Mouse (Mus musculus) erythroblast, embryonic 14.5 days (primary cell): ENCODE measurements around the gene Rap1b. TPM values are rescaled to one million over a fixed set of nuclear protein-coding genes. Genes with fewer than 3 reads are reported as not detected.

Experiments used
- H3K27me3 ChIP-seq: 2 replicates; pipeline ENCODE4 v1.6.1; 2012; ENCODE audit warnings: inconsistent platforms; ENCODE audit not compliant: control insufficient read depth
- H3K36me3 ChIP-seq: 2 replicates; pipeline ENCODE4 v1.6.1; 2012; ENCODE audit warnings: mild to moderate bottlenecking, inconsistent platforms; ENCODE audit not compliant: control insufficient read depth
- H3K4me1 ChIP-seq: 2 replicates; pipeline ENCODE4 v1.6.1; 2012; ENCODE audit warnings: inconsistent platforms; ENCODE audit not compliant: control insufficient read depth
- H3K4me3 ChIP-seq: replicated peaks from 2 replicates; pipeline ENCODE3; 2012; ENCODE audit warnings: moderate library complexity, mild to moderate bottlenecking, inconsistent platforms
- H3K9me3 ChIP-seq: 2 replicates; pipeline ENCODE4 v1.6.1; 2012; ENCODE audit warnings: low read length, inconsistent platforms, mixed read lengths; ENCODE audit not compliant: control insufficient read depth
- GATA1 ChIP-seq: IDR thresholded peaks from 2 replicates; pipeline ENCODE4 v1.6.1; 2012; ENCODE audit warnings: low read length, inconsistent platforms, mixed read lengths
- TAL1 ChIP-seq: IDR thresholded peaks from 3 replicates; pipeline ENCODE4 v1.6.1; 2012; ENCODE audit warnings: low read length, inconsistent platforms, mixed read lengths
- polyA plus RNA-seq: library from polyadenylated mRNA; stranded (reverse); fragments of >175 nt; gene quantifications from 2 replicates; pipeline ENCODE4 v1.2.3, GENCODE M21; 2012

Gene Rap1b
- polyA plus RNA-seq, 1 experiment = 1.3 TPM

DNA sequence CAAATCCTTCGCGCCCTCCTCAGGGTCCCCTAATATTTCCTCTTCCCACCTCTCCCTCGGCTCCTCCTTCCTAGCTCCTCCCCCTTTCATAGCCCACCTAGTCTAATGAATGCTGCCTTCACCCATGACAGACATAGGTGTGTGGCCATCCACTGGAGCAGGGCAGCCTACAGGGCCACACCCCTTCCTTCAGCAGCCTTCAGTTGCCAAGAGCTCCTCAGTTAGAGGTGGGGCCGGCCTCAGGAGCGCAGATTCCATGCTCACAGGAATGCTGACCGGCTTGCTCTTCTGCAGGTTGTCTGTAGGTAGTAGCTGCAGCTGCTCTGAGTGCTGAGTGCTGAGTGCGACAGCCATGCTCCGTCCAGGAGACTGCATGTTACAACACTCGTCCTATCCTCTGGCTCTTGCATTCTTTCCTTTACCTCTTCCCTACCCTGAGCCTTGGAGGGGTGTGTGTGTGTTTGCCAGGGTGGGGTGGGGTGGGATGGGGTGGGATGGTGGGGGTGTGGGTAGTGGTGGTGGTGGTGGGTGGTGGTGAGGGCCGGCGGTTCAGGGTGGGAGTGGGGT lies 16.3 kb upstream of the Rap1b start:
- TF ChIP-seq TAL1 = no peak
- Histone ChIP-seq H3K4me1 (peaks cover 4% of the 10 kb centered on the region), H3K27me3 (no peaks in the 10 kb centered on the region), H3K36me3 (no peaks in the 10 kb centered on the region), H3K9me3 (no peaks in the 10 kb centered on the region), H3K4me3 (no peak overlapping the region)

GRCm38 (mm10) chr10:117860958-117861357 lies 15.1 kb upstream of the Rap1b start:
- H3K4me1 ChIP-seq = peaks cover 4% of the 10 kb centered on the region
- no peak overlapping the region for H3K4me3 ChIP-seq

GRCm38 (mm10) chr10:117860361-117860760 lies 14.5 kb upstream of the Rap1b start:
- no peak overlapping the region for H3K4me3 ChIP-seq
- H3K9me3 ChIP-seq = no peaks in the 10 kb centered on the region
- no peaks in the 10 kb centered on the region for H3K27me3 ChIP-seq
- TF ChIP-seq TAL1 (no peak), GATA1 (no peak)
- H3K4me1 ChIP-seq = peaks cover 4% of the 10 kb centered on the region
- H3K36me3 ChIP-seq = no peaks in the 10 kb centered on the region

More at GRCm38 (mm10) chr10:117860958-117861357, 15.1 kb upstream of the Rap1b start:
- Histone ChIP-seq H3K27me3 (no peaks in the 10 kb centered on the region), H3K9me3 (no peaks in the 10 kb centered on the region), H3K36me3 (no peaks in the 10 kb centered on the region)
- TF ChIP-seq TAL1 = no peak

GRCm38 (mm10) chr10:117859800-117860199 lies 14.0 kb upstream of the Rap1b start:
- Histone ChIP-seq H3K4me3 (no peak overlapping the region), H3K4me1 (peaks cover 4% of the 10 kb centered on the region), H3K27me3 (no peaks in the 10 kb centered on the region), H3K9me3 (no peaks in the 10 kb centered on the region), H3K36me3 (no peaks in the 10 kb centered on the region)
- no peak for TF ChIP-seq GATA1
- TF ChIP-seq TAL1 = no peak

DNA sequence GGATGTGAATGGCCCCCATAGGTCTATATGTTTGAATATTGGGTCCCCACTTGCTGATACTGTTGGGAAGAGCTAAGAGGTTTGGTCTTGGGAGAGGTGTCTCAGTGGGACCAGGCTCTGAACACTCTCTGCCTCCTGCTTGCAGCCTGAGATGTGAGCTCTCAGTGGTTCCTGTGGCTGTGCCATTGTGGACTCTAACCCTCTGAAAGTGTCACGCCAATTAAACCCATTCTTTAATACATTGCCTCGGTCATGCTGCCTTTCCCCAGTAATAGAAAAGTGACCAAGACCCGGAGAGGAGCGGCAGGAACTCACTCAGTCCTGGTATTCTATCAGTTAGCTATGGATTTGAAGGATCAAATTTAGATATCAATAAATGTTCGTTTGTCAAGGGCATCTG lies 12.4 kb upstream of the Rap1b start:
- Histone ChIP-seq H3K4me1 (peaks cover 4% of the 10 kb centered on the region), H3K36me3 (no peaks in the 10 kb centered on the region), H3K9me3 (no peaks in the 10 kb centered on the region), H3K27me3 (no peaks in the 10 kb centered on the region), H3K4me3 (no peak overlapping the region)
- TF ChIP-seq GATA1 (no peak), TAL1 (no peak)

GRCm38 (mm10) chr10:117856001-117856720 lies 10.3 kb upstream of the Rap1b start:
- peaks cover 4% of the 10 kb centered on the region for H3K4me1 ChIP-seq
- H3K4me3 ChIP-seq = no peak overlapping the region

GRCm38 (mm10) chr10:117852648-117853192 lies 6.9 kb upstream of the Rap1b start:
- Histone ChIP-seq H3K9me3 (no peaks in the 10 kb centered on the region), H3K4me1 (no peaks in the 10 kb centered on the region; the same call in 1 of the 2 replicates), H3K4me3 (no peak overlapping the region), H3K27me3 (peaks cover 12% of the 10 kb centered on the region), H3K36me3 (no peaks in the 10 kb centered on the region)
- no peak for TF ChIP-seq GATA1
- TF ChIP-seq TAL1 = no peak

More at GRCm38 (mm10) chr10:117856001-117856720, 10.3 kb upstream of the Rap1b start:
- no peaks in the 10 kb centered on the region for H3K27me3 ChIP-seq
- no peaks in the 10 kb centered on the region for H3K9me3 ChIP-seq
- H3K36me3 ChIP-seq = no peaks in the 10 kb centered on the region
- TF ChIP-seq TAL1 (no peak), GATA1 (no peak)

DNA sequence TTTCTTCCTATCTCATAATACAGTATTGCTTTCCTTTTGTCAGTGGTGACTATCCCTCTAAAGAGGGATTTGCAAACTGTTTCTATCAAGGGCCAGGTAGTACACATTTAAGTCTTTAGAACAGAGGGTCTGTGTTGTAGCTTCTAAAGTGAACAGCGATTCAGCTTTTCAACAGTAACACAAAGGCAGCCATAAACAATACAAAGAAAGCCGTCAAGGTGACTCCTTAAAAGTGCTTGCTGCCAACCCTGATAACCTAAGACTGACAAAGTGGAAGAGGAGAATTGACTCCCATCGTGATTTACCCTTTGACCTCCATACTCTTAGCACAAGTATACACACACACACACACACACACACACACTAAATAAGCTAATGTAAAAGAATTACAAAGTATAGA lies 3.1 kb upstream of the Rap1b start:
- H3K9me3 ChIP-seq = no peaks in the 10 kb centered on the region
- TF ChIP-seq TAL1 (no peak), GATA1 (no peak)
- H3K27me3 ChIP-seq = peaks cover 27% of the 10 kb centered on the region
- no peak overlapping the region for H3K4me3 ChIP-seq
- no peaks in the 10 kb centered on the region for H3K36me3 ChIP-seq
- peaks cover 18% of the 10 kb centered on the region for H3K4me1 ChIP-seq

DNA sequence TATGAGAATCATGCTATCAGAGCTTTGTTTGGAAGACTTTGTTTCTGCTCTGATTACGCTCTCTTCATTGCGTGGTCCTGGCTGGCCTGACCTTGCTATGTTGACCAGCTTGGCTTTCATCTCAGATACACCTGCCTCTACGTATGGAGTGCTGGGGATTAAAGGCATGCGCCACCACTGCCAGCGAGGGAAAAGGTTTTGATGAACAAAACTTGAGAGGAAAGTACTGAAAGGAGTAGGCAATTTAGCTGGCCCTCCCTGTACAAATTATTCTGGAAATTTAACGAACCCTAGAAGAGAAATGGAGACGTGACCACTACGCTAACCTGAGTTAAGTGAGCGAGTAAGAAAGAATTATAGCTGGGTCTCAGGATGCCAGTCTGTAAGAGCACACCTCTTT lies 961 bp upstream of the Rap1b start:
- H3K4me3 ChIP-seq = no peak overlapping the region
- peaks cover 24% of the 10 kb centered on the region for H3K4me1 ChIP-seq
- TF ChIP-seq TAL1 (no peak), GATA1 (no peak)
- no peaks in the 10 kb centered on the region for H3K36me3 ChIP-seq
- H3K27me3 ChIP-seq = peaks cover 27% of the 10 kb centered on the region
- H3K9me3 ChIP-seq = no peaks in the 10 kb centered on the region
